Mouse (Mus musculus) intestine, embryonic 15.5 days (tissue): ENCODE measurements at regions not wholly inside any gene's neighbourhood (a gene's known extent, or its start where the extent isn't known, plus 50 kb on each side); places are given as distances from the start of the nearest gene placed in this dataset.

Experiments used
- ATAC-seq: fragments of 200-750 bp; cut with Nextera tagmentation; 2 replicates; pipeline ENCODE4 v1.8.0; 2017; ENCODE audit warnings: moderate TSS enrichment, moderate library complexity
- H3K27ac ChIP-seq: fragments of 300-500 bp; sonication (generic); 2 replicates; pipeline ENCODE4 v1.5.1; 2015; ENCODE audit warnings: mild to moderate bottlenecking, inconsistent platforms
- H3K27me3 ChIP-seq: fragments of 300-500 bp; sonication (generic); replicated peaks from 2 replicates; pipeline ENCODE4 v1.6.1; 2015; ENCODE audit warnings: inconsistent platforms
- H3K36me3 ChIP-seq: fragments of 300-500 bp; sonication (generic); 2 replicates; pipeline ENCODE4 v1.6.1; 2015; ENCODE audit warnings: inconsistent platforms
- H3K4me1 ChIP-seq: fragments of 300-500 bp; sonication (generic); replicated peaks from 2 replicates; pipeline ENCODE4 v1.6.1; 2015; ENCODE audit warnings: inconsistent platforms
- H3K4me2 ChIP-seq: fragments of 300-500 bp; sonication (generic); replicated peaks from 2 replicates; pipeline ENCODE4 v1.6.1; 2015; ENCODE audit warnings: mild to moderate bottlenecking, inconsistent platforms
- H3K4me3 ChIP-seq: fragments of 300-500 bp; sonication (generic); replicated peaks from 2 replicates; pipeline ENCODE4 v1.5.1; 2015; ENCODE audit warnings: inconsistent platforms
- H3K9ac ChIP-seq: fragments of 300-500 bp; sonication (generic); 2 replicates; pipeline ENCODE4 v1.6.1; 2015; ENCODE audit warnings: inconsistent platforms
- H3K9me3 ChIP-seq: fragments of 300-500 bp; sonication (generic); 2 replicates; pipeline ENCODE4 v1.6.1; 2016; ENCODE audit warnings: inconsistent platforms
- WGBS: fragments of 180-500 bp; shearing (Covaris S2); methylation state at CpG from one replicate; pipeline ENCODE4 v1.1.7; 2015; 5-methylcytosine and 5-hydroxymethylcytosine counted together

GRCm38 (mm10) chr10:16978770-16979169, 744.2 kb upstream of the Cited2 start:
- ATAC-seq: peak; percentile 86
- 59% methylated on average over 5 of the region's 5 CpGs for WGBS
- H3K36me3 ChIP-seq: no peaks in the 10 kb centered on the region
- H3K27ac ChIP-seq: no peak overlapping the region
- no peaks in the 10 kb centered on the region for H3K4me1 ChIP-seq
- no peak overlapping the region for H3K4me3 ChIP-seq
- no peaks in the 10 kb centered on the region for H3K27me3 ChIP-seq
- H3K9me3 ChIP-seq: no peaks in the 10 kb centered on the region
- H3K9ac ChIP-seq: no peak overlapping the region
- H3K4me2 ChIP-seq: no peak overlapping the region

GRCm38 (mm10) chr10:16990227-16990626, 732.8 kb upstream of the Cited2 start:
- WGBS: 54% methylated on average over 1 of the region's 1 CpGs
- no peak overlapping the region for H3K27ac ChIP-seq
- H3K36me3 ChIP-seq: no peaks in the 10 kb centered on the region
- no peak overlapping the region for H3K4me2 ChIP-seq
- no peak for ATAC-seq
- no peak overlapping the region for H3K9ac ChIP-seq
- H3K9me3 ChIP-seq: no peaks in the 10 kb centered on the region
- no peak overlapping the region for H3K4me3 ChIP-seq
- H3K4me1 ChIP-seq: peaks cover 4% of the 10 kb centered on the region; the same call in 1 of the 2 replicates
- H3K27me3 ChIP-seq: no peaks in the 10 kb centered on the region

DNA sequence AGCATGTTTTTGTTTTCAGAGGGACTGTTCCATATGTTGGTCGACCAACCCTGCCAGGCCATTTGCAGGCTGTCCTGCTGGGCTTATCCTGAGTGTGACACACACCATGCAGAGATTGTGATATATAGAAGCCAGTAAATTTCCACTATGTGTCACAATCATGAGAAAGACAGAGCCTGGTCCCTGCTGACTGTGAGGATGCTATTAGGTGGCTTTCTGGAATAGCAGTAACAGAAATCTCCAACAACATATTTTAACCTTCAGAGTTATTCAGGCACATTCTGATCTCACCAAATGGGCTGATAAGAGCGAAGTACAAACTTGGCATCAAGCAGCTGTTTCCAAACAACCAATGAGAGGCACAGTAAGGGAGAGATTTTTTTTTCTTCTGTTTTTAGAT, 729.2 kb upstream of the Cited2 start:
- H3K27ac ChIP-seq: no peak overlapping the region
- H3K4me1 ChIP-seq: peaks cover 4% of the 10 kb centered on the region; the same call in 1 of the 2 replicates
- no peaks in the 10 kb centered on the region for H3K27me3 ChIP-seq
- no peak overlapping the region for H3K4me2 ChIP-seq
- no peak overlapping the region for H3K4me3 ChIP-seq
- no peaks in the 10 kb centered on the region for H3K9me3 ChIP-seq
- 62% methylated on average over 2 of the region's 2 CpGs for WGBS
- H3K36me3 ChIP-seq: no peaks in the 10 kb centered on the region
- no peak for ATAC-seq
- no peak overlapping the region for H3K9ac ChIP-seq

GRCm38 (mm10) chr10:16994526-16994925, 728.5 kb upstream of the Cited2 start:
- no peaks in the 10 kb centered on the region for H3K27me3 ChIP-seq
- H3K4me1 ChIP-seq: peaks cover 4% of the 10 kb centered on the region; the same call in 1 of the 2 replicates
- H3K36me3 ChIP-seq: no peaks in the 10 kb centered on the region
- H3K4me2 ChIP-seq: no peak overlapping the region
- no peak for ATAC-seq
- no peak overlapping the region for H3K27ac ChIP-seq
- 58% methylated on average over 6 of the region's 6 CpGs for WGBS
- H3K9me3 ChIP-seq: no peaks in the 10 kb centered on the region
- no peak overlapping the region for H3K9ac ChIP-seq
- H3K4me3 ChIP-seq: no peak overlapping the region

GRCm38 (mm10) chr10:16995010-16995409, 728.0 kb upstream of the Cited2 start:
- no peak overlapping the region for H3K4me2 ChIP-seq
- H3K9ac ChIP-seq: no peak overlapping the region
- H3K9me3 ChIP-seq: no peaks in the 10 kb centered on the region
- H3K27ac ChIP-seq: no peak overlapping the region
- WGBS: 66% methylated on average over 1 of the region's 1 CpGs
- no peaks in the 10 kb centered on the region for H3K27me3 ChIP-seq
- H3K4me3 ChIP-seq: no peak overlapping the region
- peaks cover 4% of the 10 kb centered on the region; the same call in 1 of the 2 replicates for H3K4me1 ChIP-seq
- H3K36me3 ChIP-seq: no peaks in the 10 kb centered on the region
- ATAC-seq: no peak

- ATAC-seq: no peak
- Histone ChIP-seq H3K4me1 (peaks cover 4% of the 10 kb centered on the region; the same call in 1 of the 2 replicates), H3K4me3 (no peak overlapping the region), H3K27me3 (no peaks in the 10 kb centered on the region), H3K27ac (no peak overlapping the region), H3K9me3 (no peaks in the 10 kb centered on the region), H3K4me2 (no peak overlapping the region), H3K36me3 (no peaks in the 10 kb centered on the region), H3K9ac (no peak overlapping the region)
- 78% methylated on average over 6 of the region's 6 CpGs for WGBS
Observed at GRCm38 (mm10) chr10:16996820-16997466, 726.1 kb upstream of the Cited2 start.

GRCm38 (mm10) chr10:17001320-17001719, 721.7 kb upstream of the Cited2 start:
- Histone ChIP-seq H3K36me3 (no peaks in the 10 kb centered on the region), H3K9me3 (no peaks in the 10 kb centered on the region), H3K27ac (no peak overlapping the region), H3K4me1 (no peaks in the 10 kb centered on the region), H3K4me2 (no peak overlapping the region), H3K9ac (no peak overlapping the region), H3K4me3 (no peak overlapping the region), H3K27me3 (no peaks in the 10 kb centered on the region)
- no peak for ATAC-seq
- 76% methylated on average over 8 of the region's 8 CpGs for WGBS

GRCm38 (mm10) chr10:17003123-17003849, 719.7 kb upstream of the Cited2 start:
- Histone ChIP-seq H3K27me3 (no peaks in the 10 kb centered on the region), H3K4me2 (no peak overlapping the region), H3K27ac (no peak overlapping the region), H3K4me3 (no peak overlapping the region), H3K9me3 (no peaks in the 10 kb centered on the region), H3K4me1 (no peaks in the 10 kb centered on the region), H3K9ac (no peak overlapping the region), H3K36me3 (no peaks in the 10 kb centered on the region)
- 58% methylated on average over 4 of the region's 4 CpGs for WGBS
- no peak for ATAC-seq

DNA sequence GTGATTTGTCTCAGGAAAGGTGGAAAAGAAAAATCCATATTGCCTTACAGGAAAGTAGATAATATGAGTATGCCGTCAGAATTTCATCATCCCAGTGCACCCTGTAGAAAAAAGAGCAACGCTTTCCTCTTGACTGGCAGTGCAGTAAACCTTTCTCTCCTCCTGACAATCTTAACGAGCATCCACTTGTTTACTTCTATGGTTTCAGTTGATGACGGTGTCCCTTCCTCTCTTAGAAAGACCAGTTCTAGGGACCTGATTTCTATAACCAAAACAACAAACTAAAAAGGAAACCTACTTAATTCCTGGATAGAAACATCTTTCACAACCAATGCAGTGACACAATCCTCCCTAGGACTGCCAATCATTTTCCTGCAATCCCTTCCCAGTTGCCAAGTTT, 714.3 kb upstream of the Cited2 start:
- no peak for ATAC-seq
- Histone ChIP-seq H3K36me3 (no peaks in the 10 kb centered on the region), H3K4me1 (no peaks in the 10 kb centered on the region), H3K9ac (no peak overlapping the region), H3K4me2 (no peak overlapping the region), H3K9me3 (no peaks in the 10 kb centered on the region), H3K27ac (no peak overlapping the region), H3K27me3 (no peaks in the 10 kb centered on the region), H3K4me3 (no peak overlapping the region)
- WGBS: 50% methylated on average over 4 of the region's 4 CpGs

- H3K4me2 ChIP-seq: no peak overlapping the region
- H3K4me3 ChIP-seq: no peak overlapping the region
- peak; percentile 71; the same call in 1 of the 2 replicates for ATAC-seq
- no peaks in the 10 kb centered on the region for H3K4me1 ChIP-seq
- H3K9ac ChIP-seq: no peak overlapping the region
- no peaks in the 10 kb centered on the region for H3K9me3 ChIP-seq
- no peaks in the 10 kb centered on the region for H3K36me3 ChIP-seq
- WGBS: 76% methylated on average over 3 of the region's 3 CpGs
- no peak overlapping the region for H3K27ac ChIP-seq
- H3K27me3 ChIP-seq: no peaks in the 10 kb centered on the region
Observed at GRCm38 (mm10) chr10:17010047-17010446, 713.0 kb upstream of the Cited2 start.

DNA sequence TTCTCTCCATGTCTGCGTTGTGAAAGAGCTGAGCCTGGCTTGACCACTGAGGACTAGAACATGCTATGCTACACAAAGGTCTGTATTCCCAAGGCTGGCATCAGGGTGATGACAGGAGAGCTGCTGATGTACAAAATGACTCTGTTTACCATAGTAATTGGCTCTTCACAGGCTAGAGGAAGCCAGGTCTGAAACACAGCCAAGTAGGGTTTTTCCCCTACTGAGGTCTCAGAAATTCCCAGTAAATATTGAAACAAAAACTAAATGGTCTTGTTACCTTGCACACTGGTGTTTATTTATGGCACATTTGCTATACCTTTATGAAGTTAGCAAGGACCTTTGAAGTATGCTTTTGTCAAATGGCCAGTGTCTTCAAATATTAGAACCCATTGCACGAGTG, 711.1 kb upstream of the Cited2 start:
- no peak overlapping the region for H3K4me3 ChIP-seq
- H3K36me3 ChIP-seq: no peaks in the 10 kb centered on the region
- 83% methylated on average over 2 of the region's 2 CpGs for WGBS
- ATAC-seq: no peak
- no peaks in the 10 kb centered on the region for H3K9me3 ChIP-seq
- no peak overlapping the region for H3K9ac ChIP-seq
- no peaks in the 10 kb centered on the region for H3K4me1 ChIP-seq
- H3K27ac ChIP-seq: no peak overlapping the region
- no peak overlapping the region for H3K4me2 ChIP-seq
- H3K27me3 ChIP-seq: no peaks in the 10 kb centered on the region

DNA sequence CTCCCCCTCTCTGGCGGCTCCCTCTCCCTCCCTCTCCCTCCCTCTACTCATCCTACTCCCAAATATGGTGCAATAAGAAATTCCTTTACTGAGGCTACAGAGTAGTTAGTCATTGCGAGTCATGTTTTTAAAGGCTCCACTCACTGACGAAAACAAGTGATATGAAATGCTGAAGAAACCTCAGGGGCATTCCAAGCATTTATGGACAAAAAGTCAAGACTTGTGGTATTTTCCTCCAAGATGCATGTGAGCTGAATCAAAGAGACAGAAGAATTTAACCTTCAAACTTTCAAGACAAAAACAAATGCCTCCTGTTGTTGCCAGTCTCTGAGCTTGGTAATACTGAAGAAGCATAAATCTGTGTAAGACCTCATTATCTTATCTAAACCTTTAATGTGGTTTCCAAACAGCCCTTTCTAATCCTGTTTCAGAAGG, 710.5 kb upstream of the Cited2 start:
- no peaks in the 10 kb centered on the region for H3K9me3 ChIP-seq
- no peak overlapping the region for H3K4me3 ChIP-seq
- H3K4me1 ChIP-seq: no peaks in the 10 kb centered on the region
- no peak overlapping the region for H3K9ac ChIP-seq
- no peaks in the 10 kb centered on the region for H3K27me3 ChIP-seq
- WGBS: 44% methylated on average over 3 of the region's 3 CpGs
- no peak for ATAC-seq
- H3K4me2 ChIP-seq: no peak overlapping the region
- no peak overlapping the region for H3K27ac ChIP-seq
- no peaks in the 10 kb centered on the region for H3K36me3 ChIP-seq

DNA sequence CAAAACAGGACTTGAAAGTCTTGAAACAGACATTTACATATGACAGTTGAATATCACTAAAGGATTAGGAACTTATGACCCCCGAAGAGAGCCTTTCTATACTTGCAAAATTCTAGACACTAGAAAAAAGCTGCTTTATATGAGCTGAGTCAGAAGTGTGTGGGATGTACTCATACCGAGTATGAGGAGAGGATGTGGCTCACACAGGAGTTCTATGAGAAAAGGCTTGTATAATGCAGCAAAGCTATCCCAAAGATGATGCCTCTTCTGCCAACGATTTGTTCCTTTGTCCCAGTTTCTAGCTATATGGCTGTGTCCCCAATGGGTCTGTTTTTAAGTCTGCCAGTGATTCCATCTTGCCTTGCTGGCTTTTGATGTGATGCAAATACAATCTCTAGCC, 708.2 kb upstream of the Cited2 start:
- ATAC-seq: no peak
- Histone ChIP-seq H3K27me3 (no peaks in the 10 kb centered on the region), H3K4me1 (no peaks in the 10 kb centered on the region), H3K4me2 (no peak overlapping the region), H3K27ac (no peak overlapping the region), H3K9ac (no peak overlapping the region), H3K4me3 (no peak overlapping the region), H3K36me3 (no peaks in the 10 kb centered on the region), H3K9me3 (no peaks in the 10 kb centered on the region)
- 85% methylated on average over 3 of the region's 3 CpGs for WGBS
